Mouse (Mus musculus) right cerebral cortex, postnatal 14 days (tissue): ENCODE results near the gene Mtss1l.
"Not testable (repeated sequence)": the region's sequence is repeated elsewhere in the genome, so short reads cannot be mapped to it uniquely, and the experiment has no call there.

Experiments used
- DNase-seq: peaks from one replicate; pipeline ENCODE4 v3.0.0; 2022

Gene Mtss1l

GRCm38 (mm10) chr8:110786501-110786900 lies 65.2 kb downstream of the Mtss1l start:
- not testable (repeated sequence) for DNase-seq

- no peak for DNase-seq
Observed at GRCm38 (mm10) chr8:110786934-110787333, 65.7 kb downstream of the Mtss1l start.

GRCm38 (mm10) chr8:110787411-110787954 lies 66.2 kb downstream of the Mtss1l start:
- DNase-seq, result no peak

GRCm38 (mm10) chr8:110788981-110789380 lies 67.7 kb downstream of the Mtss1l start:
- no peak for DNase-seq

GRCm38 (mm10) chr8:110789571-110789970 lies 68.3 kb downstream of the Mtss1l start:
- DNase-seq, result no peak

GRCm38 (mm10) chr8:110790270-110790669 lies 69.0 kb downstream of the Mtss1l start:
- DNase-seq, result no peak
